Mouse (Mus musculus): ENCODE measurements around the gene Pnn.
A peak's percentile ranks its signal among the peaks of the same experiment; 100 is the strongest.
"Not testable (repeated sequence)": the region's sequence is repeated elsewhere in the genome, so short reads cannot be mapped to it uniquely, and the experiment has no call there.

The Pnn gene

DNA sequence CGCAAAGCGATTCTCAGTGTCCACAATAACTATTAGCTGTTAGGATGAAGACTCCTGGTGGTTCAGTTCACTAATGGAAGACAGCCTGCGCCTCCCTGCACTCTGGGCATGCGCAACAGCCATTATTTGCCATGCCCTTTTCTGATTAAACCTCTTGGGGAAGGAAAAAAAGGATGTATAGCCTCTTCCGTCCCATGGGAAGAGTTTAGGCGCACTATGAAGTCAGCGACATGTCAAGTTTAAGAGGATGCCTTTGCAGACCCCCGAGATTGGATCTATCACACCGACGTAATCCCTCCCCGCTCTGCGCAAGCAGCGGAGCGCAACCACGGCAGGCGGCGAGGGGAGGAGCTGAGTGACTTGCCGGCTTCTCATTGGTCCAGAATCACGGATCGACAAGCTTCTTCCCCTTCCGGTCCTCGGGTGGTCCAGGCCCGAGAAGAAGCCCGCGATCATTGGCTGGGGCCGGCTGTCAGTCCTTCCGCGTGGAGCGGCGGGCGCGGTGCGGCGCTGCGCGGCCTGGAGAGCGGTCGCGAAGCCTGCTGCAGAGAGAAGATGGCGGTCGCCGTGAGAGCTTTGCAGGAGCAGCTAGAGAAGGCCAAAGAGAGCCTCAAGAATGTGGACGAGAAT lies at the start of gene Pnn:
Gene Pnn, plus strand, starts transcription at position 437 of the 630 bp plus-strand sequence.
- peak; percentile 96 for DNase-seq (ENCODE audit: low read depth, low spot score)

DNA sequence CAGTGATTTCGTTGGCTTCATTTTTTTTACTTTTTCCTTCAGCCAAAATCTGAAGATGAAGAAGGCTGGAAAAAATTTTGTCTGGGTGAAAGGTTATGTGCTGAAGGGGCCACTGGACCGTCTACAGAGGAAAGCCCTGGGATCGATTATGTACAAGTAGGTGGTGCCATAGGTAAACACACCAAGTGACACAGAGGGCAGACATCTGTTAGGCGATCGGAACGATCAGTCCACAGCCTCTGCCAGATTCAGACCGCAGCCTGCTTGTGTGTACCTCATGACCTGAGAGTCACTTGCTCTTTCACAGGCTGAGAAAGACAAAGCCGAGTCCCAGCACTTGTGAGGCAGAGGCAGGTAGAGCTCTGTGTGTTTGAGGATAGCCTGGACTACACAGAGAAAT lies 48.7 kb upstream of the Pnn start:
- no peak for DNase-seq (ENCODE audit: low read depth, low spot score)

GRCm38 (mm10) chr12:59019891-59020290 lies 46.8 kb upstream of the Pnn start:
- DNase-seq (ENCODE audit: low read depth, low spot score) = no peak

GRCm38 (mm10) chr12:59021306-59021705 lies 45.4 kb upstream of the Pnn start:
- DNase-seq (ENCODE audit: low read depth, low spot score) = no peak

GRCm38 (mm10) chr12:59032101-59032500 lies 34.6 kb upstream of the Pnn start:
- DNase-seq (ENCODE audit: low read depth, low spot score) = no peak

- DNase-seq (ENCODE audit: low read depth, low spot score) = no peak
Measured at GRCm38 (mm10) chr12:59039162-59039970, 27.3 kb upstream of the Pnn start.

DNA sequence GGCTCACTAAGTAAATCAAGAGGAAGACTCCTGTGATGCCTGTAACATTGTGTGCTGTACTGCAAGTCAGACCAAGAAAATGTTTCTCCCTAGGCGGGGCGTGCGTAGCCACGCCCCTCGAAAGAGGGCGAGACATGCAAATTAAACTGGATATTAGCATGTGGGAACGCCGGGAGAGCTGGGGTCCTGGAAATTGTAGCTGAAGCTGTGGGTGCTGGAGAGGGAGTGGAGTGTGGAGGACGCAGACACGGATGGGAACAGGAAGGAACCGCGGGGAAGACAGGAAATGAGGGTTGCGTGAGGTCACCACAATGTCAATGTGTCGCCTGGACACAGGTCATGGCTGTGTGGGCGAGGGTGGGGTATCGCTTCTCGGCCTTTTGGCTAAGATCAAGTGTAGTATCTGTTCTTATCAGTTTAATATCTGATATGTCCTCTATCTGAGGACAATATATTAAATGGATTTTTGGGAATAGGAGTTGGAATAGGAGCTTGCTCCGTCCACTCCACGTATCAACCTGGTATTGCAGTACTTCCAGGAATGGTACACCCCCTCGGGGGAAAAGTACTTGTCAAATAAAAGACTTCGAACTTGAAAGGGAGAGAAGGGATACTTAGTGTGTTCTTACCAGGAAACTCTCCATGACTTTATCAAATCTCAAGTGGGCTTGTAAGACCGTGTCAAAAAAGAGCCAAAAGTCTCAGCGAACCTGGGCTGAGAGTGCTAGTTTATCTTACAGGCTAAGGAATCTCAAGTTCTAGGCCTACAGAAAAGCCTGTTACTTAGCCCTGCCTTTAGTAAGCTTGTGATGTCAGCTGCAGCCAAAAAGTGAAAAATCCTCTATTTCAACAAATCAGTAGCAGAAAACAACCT lies 26.5 kb upstream of the Pnn start:
- DNase-seq (ENCODE audit: low read depth, low spot score) = peak; percentile 86

- DNase-seq (ENCODE audit: low read depth, low spot score) = no peak
Measured at GRCm38 (mm10) chr12:59040851-59041250, 25.8 kb upstream of the Pnn start.

DNA sequence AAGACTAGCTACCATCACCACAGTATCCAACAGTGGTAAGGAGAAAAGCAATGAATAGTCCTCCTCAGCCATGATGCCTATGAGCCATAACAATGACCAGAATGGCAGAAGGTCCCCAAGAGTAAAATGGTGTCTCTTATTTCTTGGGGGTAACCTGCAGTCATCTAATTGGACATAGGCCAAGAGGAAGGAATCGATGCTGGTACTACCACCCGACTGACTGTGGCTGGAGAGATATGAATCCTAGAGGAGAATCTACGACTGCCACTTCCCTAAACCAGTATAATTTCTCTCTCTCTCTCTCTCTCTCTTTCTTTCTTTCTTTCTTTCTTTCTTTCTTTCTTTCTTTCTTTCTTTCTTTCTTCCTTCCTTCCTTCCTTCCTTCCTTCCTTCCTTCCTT lies 14.2 kb upstream of the Pnn start:
- no peak for DNase-seq (ENCODE audit: low read depth, low spot score)

DNA sequence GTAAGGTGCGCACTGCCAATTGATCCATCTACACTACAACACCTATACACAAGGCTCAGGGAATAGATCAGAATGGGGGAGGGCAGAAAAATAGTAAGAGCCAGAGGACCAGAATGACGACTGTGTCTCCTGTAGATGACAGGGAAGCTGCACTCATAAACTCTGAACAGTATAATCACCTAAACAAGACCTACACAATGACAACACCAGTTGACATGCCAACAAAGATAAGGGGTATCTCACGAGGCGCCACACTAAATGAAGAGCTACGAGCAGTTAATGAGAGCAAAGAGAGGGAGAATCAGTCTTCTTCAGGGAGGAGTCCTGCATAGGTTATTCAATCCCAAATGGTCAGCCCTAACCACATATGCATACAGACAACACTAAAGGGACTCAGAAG lies 13.5 kb upstream of the Pnn start:
- no peak for DNase-seq (ENCODE audit: low read depth, low spot score)

DNA sequence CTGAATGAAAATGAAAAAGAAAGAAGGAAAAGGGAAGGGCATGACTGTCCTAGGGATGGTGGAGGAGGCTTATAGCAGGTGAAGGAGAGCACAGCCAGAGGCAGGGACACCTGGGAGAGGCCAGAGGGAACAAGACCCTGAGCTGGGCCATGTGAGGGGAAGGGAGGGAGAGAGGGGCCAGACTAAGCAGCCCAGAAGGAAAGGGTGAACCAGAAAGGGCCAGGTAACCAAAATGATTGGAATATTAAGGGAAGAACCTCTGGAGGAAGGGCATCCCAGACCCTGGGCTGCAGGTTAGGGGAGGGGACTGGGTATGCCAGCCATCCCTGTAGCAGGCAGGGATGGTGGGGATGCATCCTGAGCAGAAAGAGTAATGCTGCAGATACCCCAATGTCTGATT lies 12.7 kb upstream of the Pnn start:
- no peak for DNase-seq (ENCODE audit: low read depth, low spot score)

- no peak for DNase-seq (ENCODE audit: low read depth, low spot score)
Measured at GRCm38 (mm10) chr12:59055196-59055850, 11.4 kb upstream of the Pnn start.

GRCm38 (mm10) chr12:59056222-59056621 lies 10.5 kb upstream of the Pnn start:
- no peak for DNase-seq (ENCODE audit: low read depth, low spot score)

DNA sequence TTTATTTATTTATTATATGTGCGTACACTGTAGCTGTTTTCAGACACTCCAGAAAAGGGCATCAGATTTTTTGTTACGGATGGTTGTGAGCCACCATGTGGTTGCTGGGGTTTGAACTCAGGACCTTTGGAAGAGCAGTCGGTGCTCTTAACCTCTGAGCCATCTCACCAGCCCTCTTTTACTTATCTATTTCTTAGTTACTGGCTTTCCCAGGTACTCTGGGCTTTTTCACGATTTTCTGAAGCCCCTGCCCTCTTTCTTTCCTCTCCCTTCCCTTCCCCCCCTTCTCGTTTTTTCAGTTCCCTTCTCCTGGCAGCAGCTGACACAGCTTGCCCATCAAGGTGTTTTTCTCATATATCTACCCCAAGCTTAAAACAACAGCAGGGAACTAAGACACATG lies 8.4 kb upstream of the Pnn start:
- DNase-seq (ENCODE audit: low read depth, low spot score) = not testable (repeated sequence)

- DNase-seq (ENCODE audit: low read depth, low spot score) = no peak
Measured at GRCm38 (mm10) chr12:59060322-59060721, 6.4 kb upstream of the Pnn start.

GRCm38 (mm10) chr12:59060993-59061595 lies 5.6 kb upstream of the Pnn start, which contains the start of gene Trappc6b:
Gene Trappc6b, minus strand, starts transcription at chr12:59061472.
- DNase-seq (ENCODE audit: low read depth, low spot score) = peak; percentile 78

DNA sequence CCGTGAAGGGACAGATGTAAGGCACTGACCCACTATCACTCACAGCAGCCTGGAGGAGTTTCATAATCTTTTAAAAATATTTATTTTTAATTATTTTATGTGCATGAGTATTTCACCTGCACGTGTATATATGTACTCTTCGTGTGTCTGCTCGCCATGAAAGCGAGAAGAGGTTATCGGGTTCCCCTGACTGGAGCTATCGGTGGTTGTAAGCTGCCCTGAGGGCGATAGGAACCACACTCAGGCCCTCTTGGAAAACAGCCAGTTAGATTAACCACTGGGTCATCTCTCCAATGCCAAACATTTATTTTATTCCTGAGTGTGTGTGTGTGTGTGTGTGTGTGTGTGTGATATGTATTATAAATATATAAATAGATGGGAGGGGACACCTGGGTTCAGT lies 1.8 kb upstream of the Pnn start:
- DNase-seq (ENCODE audit: low read depth, low spot score) = no peak

DNA sequence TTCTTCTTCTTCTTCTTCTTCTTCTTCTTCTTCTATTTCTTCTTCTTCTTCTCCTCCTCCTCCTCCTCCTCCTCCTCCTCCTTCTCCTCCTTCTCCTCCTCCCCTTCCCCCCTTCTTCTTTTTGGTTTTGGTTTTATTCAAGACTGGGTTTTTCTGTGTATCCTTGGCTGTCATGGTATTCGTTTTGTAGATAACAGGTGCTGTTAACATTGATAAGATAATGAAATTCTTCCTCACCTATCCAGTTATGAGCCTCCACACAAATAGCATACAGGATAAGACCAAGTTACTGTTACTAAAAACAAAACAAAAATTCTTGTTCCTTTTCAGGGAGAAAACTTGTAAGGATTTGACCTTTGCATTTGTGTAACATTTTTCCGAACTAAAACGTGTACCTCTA lies 908 bp upstream of the Pnn start:
- no peak for DNase-seq (ENCODE audit: low read depth, low spot score)

- DNase-seq (ENCODE audit: low read depth, low spot score) = no peak
Measured at GRCm38 (mm10) chr12:59067095-59067494, 411 bp downstream of the Pnn start.

- no peak for DNase-seq (ENCODE audit: low read depth, low spot score)
Measured at GRCm38 (mm10) chr12:59068791-59069190, 2.1 kb downstream of the Pnn start.

GRCm38 (mm10) chr12:59072286-59072685 lies 5.6 kb downstream of the Pnn start:
- DNase-seq (ENCODE audit: low read depth, low spot score) = no peak
